Mouse (Mus musculus): ENCODE measurements at regions not wholly inside any gene's neighbourhood (a gene's known extent, or its start where the extent isn't known, plus 50 kb on each side); places are given as distances from the start of the nearest gene placed in this dataset.

DNA sequence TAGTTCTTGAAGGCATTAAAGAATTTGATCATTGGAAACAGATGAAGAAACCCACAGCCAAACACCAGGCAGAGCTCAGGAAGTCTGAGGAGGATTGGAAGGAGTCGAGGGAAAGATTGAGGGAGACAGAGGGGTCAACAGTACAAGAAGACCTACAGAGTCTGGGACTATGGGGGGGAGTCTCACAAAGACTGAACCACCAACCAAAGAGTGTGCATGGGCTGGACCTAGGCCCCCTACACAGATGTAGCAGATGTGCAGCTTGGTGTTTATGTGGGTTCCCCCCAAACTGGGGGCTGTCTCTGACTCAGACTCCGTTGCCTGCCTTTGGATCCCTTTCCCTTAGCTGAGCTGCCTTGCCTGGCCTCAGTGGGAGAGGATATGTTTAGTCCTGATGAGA, 71.5 kb upstream of the Bmp2k start:
- no peak for TF ChIP-seq CTCF (IDR thresholded peaks at IDR 0.05; ENCODE audit: low read depth)
- no peak for TF ChIP-seq EP300 (IDR thresholded peaks at IDR 0.05; ENCODE audit: low read depth)

All from liver, postnatal 0 days (tissue).